9 mouse cellular contexts compared by ENCODE assay signal in genomic region chr7:112469817-112470216, GRCm38 (mm10). TPM values are rescaled to one million over a fixed set of nuclear protein-coding genes. Genes with fewer than 3 reads are reported as not detected.
DNase-seq lines count a peak whose midpoint lies in the region; ATAC-seq and TF ChIP-seq lines count a peak whose summit lies in the region.
"Had no signal": no experiment of that assay in that cellular context is flagged by ENCODE, and none has a peak within 500 bp of the region (broad histone marks: within the 10 kb centered on the region; RNA-seq: fewer than 3 reads in every experiment).

No protein-coding gene starts in this region.

- H3K9ac ChIP-seq in hindbrain, embryonic 13.5 days = no peak overlapping the region

- no peaks in the 10 kb centered on the region for H3K27me3 ChIP-seq in hindbrain, embryonic 10.5 days (ENCODE audit: insufficient read depth, poor library complexity, severe bottlenecking)
- no peaks in the 10 kb centered on the region for H3K27me3 ChIP-seq in hindbrain, embryonic 13.5 days
- no peaks in the 10 kb centered on the region for H3K27me3 ChIP-seq in small intestine, adult 2 months (ENCODE audit: control insufficient read depth, insufficient read depth, low read length)

- peak; percentile 84; the same call in 1 of the 2 replicates for TF ChIP-seq CTCF in small intestine, adult 2 months (IDR thresholded peaks at IDR 0.05; ENCODE audit: extremely low read depth, insufficient read length, insufficient replicate concordance, low read depth, low read length)

- peak; percentile 78 for DNase-seq in hindbrain, embryonic 10.5 days (ENCODE audit: low spot score)
- peak; percentile 72 for DNase-seq in cerebellum, adult 9-11 months
- DNase-seq in frontal cortex, adult 2 months (ENCODE audit: extremely low spot score in 1 of 2, low spot score in 1 of 2) = peak; percentile 46 to 90
- DNase-seq in layer of hippocampus, postnatal 25 days (ENCODE audit: extremely low spot score in 1 of 2, low spot score in 1 of 2) = peak; percentile 69 to 90

- WGBS in hindbrain, embryonic 10.5 days = 47% methylated on average over 5 of the region's 5 CpGs
- 37% methylated on average over 5 of the region's 5 CpGs for WGBS in hindbrain, embryonic 13.5 days
- WGBS in small intestine, adult 2 months = 40% methylated on average over 5 of the region's 5 CpGs

- H3K4me1 ChIP-seq in hindbrain, embryonic 10.5 days (replicated peaks) = peaks cover 55% of the 10 kb centered on the region
- H3K4me1 ChIP-seq in hindbrain, embryonic 13.5 days (replicated peaks) = peaks cover 41% of the 10 kb centered on the region
- no peaks in the 10 kb centered on the region; the same call in none of the 2 replicates for H3K4me1 ChIP-seq in small intestine, adult 2 months (ENCODE audit: control insufficient read depth, insufficient read depth, insufficient read length, low read length)

- H3K4me2 ChIP-seq in hindbrain, embryonic 13.5 days = no peak overlapping the region

- 0 out of 2 replicates have a peak overlapping the region, but pooled peaks have one; percentile 57 for H3K27ac ChIP-seq in hindbrain, embryonic 10.5 days
- no peak overlapping the region for H3K27ac ChIP-seq in hindbrain, embryonic 13.5 days
- no peak overlapping the region for H3K27ac ChIP-seq in small intestine, adult 2 months (ENCODE audit: insufficient read depth, low read depth, low read length)

- H3K36me3 ChIP-seq in hindbrain, embryonic 10.5 days = no peaks in the 10 kb centered on the region
- no peaks in the 10 kb centered on the region for H3K36me3 ChIP-seq in hindbrain, embryonic 13.5 days
- no peaks in the 10 kb centered on the region for H3K36me3 ChIP-seq in small intestine, adult 2 months (ENCODE audit: control insufficient read depth, insufficient read depth, low read length)

- H3K9me3 ChIP-seq in hindbrain, embryonic 10.5 days = no peaks in the 10 kb centered on the region
- no peaks in the 10 kb centered on the region for H3K9me3 ChIP-seq in hindbrain, embryonic 13.5 days

- no peak for ATAC-seq in hindbrain, embryonic 13.5 days (ENCODE audit: low FRiP score)
- peak; percentile 68 to 79; a peak in 3 of 4 replicates for ATAC-seq in hematopoietic stem cell, adult 5-6 weeks (replicated peaks in 1 of 2; ENCODE audit: insufficient read depth in 1 of 2, low FRiP score in 2 of 2, low TSS enrichment in 1 of 2, low read depth in 1 of 2, poor library complexity in 2 of 2, severe bottlenecking in 2 of 2)
- ATAC-seq in megakaryocyte, adult 5-6 weeks (ENCODE audit: poor library complexity, severe bottlenecking) = peak; percentile 71

- no peak for TF ChIP-seq POLR2A in small intestine, adult 2 months (IDR thresholded peaks at IDR 0.05; ENCODE audit: low read depth, low read length)

- no peak overlapping the region for H3K4me3 ChIP-seq in hindbrain, embryonic 10.5 days
- H3K4me3 ChIP-seq in hindbrain, embryonic 13.5 days = no peak overlapping the region
- no peak overlapping the region for H3K4me3 ChIP-seq in small intestine, adult 2 months (ENCODE audit: low read depth, low read length)
- H3K4me3 ChIP-seq: myocyte had no signal

RNA-seq across cellular contexts. Expression of gene Parva, which starts 42.5 kb away (rescaled TPM):
- polyA plus RNA-seq in hindbrain, embryonic 10.5 days (2016; fragmentation: Nextera tagmentation; extraction: Ambion mirVana) = 46.9 and 54.5 TPM in 2 replicates
- polyA plus RNA-seq in hindbrain, embryonic 13.5 days (2015; fragmentation: Nextera tagmentation; extraction: Ambion mirVana) = 30.8 and 31.0 TPM in 2 replicates
- polyA plus RNA-seq in frontal cortex, adult 2 months (2012; rRNA removed) = 40.7 and 43.7 TPM in 2 replicates
- total RNA-seq in hematopoietic stem cell, adult 5-6 weeks (2017) = not detected in 2 replicates
- 10 to 100 TPM; 47.7 to 49.8 TPM for total RNA-seq in layer of hippocampus, postnatal 25 days (2021)
- not detected in 2 replicates for total RNA-seq in megakaryocyte, adult 5-6 weeks (2015)
- total RNA-seq in megakaryocyte, adult 5-6 weeks (2017) = not detected in 2 replicates
- 10.5 and 13.6 TPM in 2 replicates for polyA plus RNA-seq in small intestine, adult 2 months (2012; rRNA removed)
